Mouse (Mus musculus) limb, embryonic 15.5 days (tissue): Measurements from ENCODE around the gene Olfr582. TPM values are rescaled to one million over a fixed set of nuclear protein-coding genes. Genes with fewer than 3 reads are reported as not detected.

Source experiments
- ATAC-seq: fragments of 200-750 bp; cut with Nextera tagmentation; 2 replicates; pipeline ENCODE4 v1.8.0; 2017; ENCODE audit warnings: low read depth, moderate TSS enrichment; ENCODE audit not compliant: insufficient number of reproducible peaks, low FRiP score, low TSS enrichment
- H3K27ac ChIP-seq: fragments of 300-500 bp; sonication (generic); 2 replicates; pipeline ENCODE4 v1.5.1; 2015; ENCODE audit warnings: moderate library complexity, mild to moderate bottlenecking, inconsistent platforms
- H3K27me3 ChIP-seq: fragments of 300-500 bp; sonication (generic); 2 replicates; pipeline ENCODE4 v1.6.1; 2015; ENCODE audit warnings: inconsistent platforms
- H3K36me3 ChIP-seq: fragments of 300-500 bp; sonication (generic); 2 replicates; pipeline ENCODE4 v1.6.1; 2015; ENCODE audit warnings: inconsistent platforms
- H3K4me1 ChIP-seq: fragments of 300-500 bp; sonication (generic); 2 replicates; pipeline ENCODE4 v1.6.1; 2015; ENCODE audit warnings: inconsistent platforms
- H3K4me2 ChIP-seq: fragments of 300-500 bp; sonication (generic); 2 replicates; pipeline ENCODE4 v1.6.1; 2015; ENCODE audit warnings: mild to moderate bottlenecking, inconsistent platforms
- H3K4me3 ChIP-seq: fragments of 300-500 bp; sonication (generic); 2 replicates; pipeline ENCODE4 v1.5.1; 2015; ENCODE audit warnings: mild to moderate bottlenecking, inconsistent platforms
- H3K9ac ChIP-seq: fragments of 300-500 bp; sonication (generic); 2 replicates; pipeline ENCODE4 v1.6.1; 2015; ENCODE audit warnings: inconsistent platforms
- H3K9me3 ChIP-seq: fragments of 300-500 bp; sonication (generic); 2 replicates; pipeline ENCODE4 v1.6.1; 2016; ENCODE audit warnings: inconsistent platforms
- WGBS: fragments of 180-500 bp; shearing (Covaris S2); methylation state at CpG from one replicate; pipeline ENCODE4 v1.1.7; 2015; 5-methylcytosine and 5-hydroxymethylcytosine counted together
- polyA plus RNA-seq: library from polyadenylated mRNA; unstranded; fragments of >200 nt; fragmentation: Nextera tagmentation; extraction: Ambion mirVana; gene quantifications from 2 replicates; pipeline ENCODE4 v1.2.1, GENCODE M21; 2015

The Olfr582 gene
- polyA plus RNA-seq, result not detected in 2 replicates

GRCm38 (mm10) chr7:103037724-103038123 is at the start of gene Olfr582:
Gene Olfr582, plus strand, starts transcription at chr7:103038024.
- Histone ChIP-seq H3K9me3 (no peaks in the 10 kb centered on the region), H3K36me3 (no peaks in the 10 kb centered on the region), H3K9ac (no peak within 1 kb of the TSS), H3K4me2 (no peak within 1 kb of the TSS), H3K27ac (no peak within 1 kb of the TSS), H3K4me1 (no peaks in the 10 kb centered on the region), H3K4me3 (no peak within 1 kb of the TSS), H3K27me3 (no peaks in the 10 kb centered on the region)
- no peak for ATAC-seq

- Histone ChIP-seq H3K9ac (no peak within 1 kb of the TSS), H3K4me1 (no peaks in the 10 kb centered on the region), H3K27ac (no peak within 1 kb of the TSS), H3K27me3 (no peaks in the 10 kb centered on the region), H3K4me2 (no peak within 1 kb of the TSS), H3K4me3 (no peak within 1 kb of the TSS), H3K36me3 (no peaks in the 10 kb centered on the region), H3K9me3 (no peaks in the 10 kb centered on the region)
- 64% methylated on average over 3 of the region's 3 CpGs for WGBS
- no peak for ATAC-seq
Measured at GRCm38 (mm10) chr7:102989224-102989623, 48.6 kb upstream of the Olfr582 start, which contains the start of gene Olfr578. Gene Olfr578, minus strand, starts transcription at chr7:102989324.

- H3K4me1 ChIP-seq, result no peaks in the 10 kb centered on the region
- H3K9ac ChIP-seq, result no peak within 1 kb of the TSS
- 76% methylated on average over 1 of the region's 1 CpGs for WGBS
- no peak within 1 kb of the TSS for H3K4me3 ChIP-seq
- ATAC-seq, result no peak
- no peaks in the 10 kb centered on the region for H3K27me3 ChIP-seq
- H3K4me2 ChIP-seq, result no peak within 1 kb of the TSS
- H3K27ac ChIP-seq, result no peak within 1 kb of the TSS
- H3K36me3 ChIP-seq, result no peaks in the 10 kb centered on the region
- no peaks in the 10 kb centered on the region for H3K9me3 ChIP-seq
Measured at GRCm38 (mm10) chr7:103051000-103051399, 13.2 kb downstream of the Olfr582 start, which contains the start of gene Olfr583. Gene Olfr583, plus strand, starts transcription at chr7:103051300.

- no peak for ATAC-seq
- H3K27me3 ChIP-seq, result no peaks in the 10 kb centered on the region
- no peak within 1 kb of the TSS for H3K9ac ChIP-seq
- no peak within 1 kb of the TSS for H3K4me3 ChIP-seq
- no peaks in the 10 kb centered on the region; the same call in 1 of the 2 replicates for H3K9me3 ChIP-seq
- no peaks in the 10 kb centered on the region for H3K36me3 ChIP-seq
- H3K4me2 ChIP-seq, result no peak within 1 kb of the TSS
- WGBS, result 74% methylated on average over 1 of the region's 1 CpGs
- no peak within 1 kb of the TSS for H3K27ac ChIP-seq
- H3K4me1 ChIP-seq, result no peaks in the 10 kb centered on the region
Measured at GRCm38 (mm10) chr7:103081585-103081984, 43.8 kb downstream of the Olfr582 start, which contains the start of gene Olfr584. Gene Olfr584, plus strand, starts transcription at chr7:103081885.

Other genes with a start within 250 kb of the Olfr582 start
- gene Olfr564, start 234.5 kb upstream of the Olfr582 start, polyA plus RNA-seq, result not detected in 2 replicates
- gene Olfr566, start 179.3 kb upstream of the Olfr582 start, polyA plus RNA-seq, result not detected in 2 replicates
- gene Olfr568, start 160.9 kb upstream of the Olfr582 start, polyA plus RNA-seq, result not detected in 2 replicates
- gene Olfr569, start 147.1 kb upstream of the Olfr582 start, polyA plus RNA-seq, result not detected in 2 replicates
- not detected in 2 replicates for gene Olfr570, start 143.4 kb upstream of the Olfr582 start, polyA plus RNA-seq
- not detected in 2 replicates for gene Olfr571, start 120.5 kb upstream of the Olfr582 start, polyA plus RNA-seq
- gene Olfr572, start 113.6 kb upstream of the Olfr582 start, polyA plus RNA-seq, result not detected in 2 replicates
- not detected in 2 replicates for gene Olfr573-ps1, start 95.4 kb upstream of the Olfr582 start, polyA plus RNA-seq
- gene Olfr574, start 89.6 kb upstream of the Olfr582 start, polyA plus RNA-seq, result not detected in 2 replicates
- not detected in 2 replicates for gene Olfr575, start 79.2 kb upstream of the Olfr582 start, polyA plus RNA-seq
- gene Olfr576, start 75.4 kb upstream of the Olfr582 start, polyA plus RNA-seq, result not detected in 2 replicates
- gene Olfr577, start 62.1 kb upstream of the Olfr582 start, polyA plus RNA-seq, result not detected in 2 replicates
- not detected in 2 replicates for gene Olfr578, start 48.7 kb upstream of the Olfr582 start, polyA plus RNA-seq
- not detected in 2 replicates for gene Olfr583, start 13.3 kb downstream of the Olfr582 start, polyA plus RNA-seq
- gene Olfr584, start 43.9 kb downstream of the Olfr582 start, polyA plus RNA-seq, result not detected in 2 replicates
- not detected in 2 replicates for gene Olfr585, start 59.7 kb downstream of the Olfr582 start, polyA plus RNA-seq
- gene Olfr586, start 87.6 kb downstream of the Olfr582 start, polyA plus RNA-seq, result not detected in 2 replicates
- gene Olfr588-ps1, start 102.9 kb downstream of the Olfr582 start, polyA plus RNA-seq, result not detected in 2 replicates
- gene Olfr589, start 118.3 kb downstream of the Olfr582 start, polyA plus RNA-seq, result not detected in 2 replicates
- gene Olfr591, start 140.3 kb downstream of the Olfr582 start, polyA plus RNA-seq, result not detected in 2 replicates
- not detected in 2 replicates for gene Olfr592, start 146.8 kb downstream of the Olfr582 start, polyA plus RNA-seq
- gene Olfr593, start 173.8 kb downstream of the Olfr582 start, polyA plus RNA-seq, result not detected in 2 replicates
- gene Olfr594, start 179.0 kb downstream of the Olfr582 start, polyA plus RNA-seq, result not detected in 2 replicates
- gene Usp17ld, start 214.5 kb downstream of the Olfr582 start, polyA plus RNA-seq, result not detected in 2 replicates